Mouse (Mus musculus): ENCODE measurements at regions not wholly inside any gene's neighbourhood (a gene's known extent, or its start where the extent isn't known, plus 50 kb on each side); places are given as distances from the start of the nearest gene placed in this dataset.
A peak's percentile ranks its signal among the peaks of the same experiment; 100 is the strongest.

DNA sequence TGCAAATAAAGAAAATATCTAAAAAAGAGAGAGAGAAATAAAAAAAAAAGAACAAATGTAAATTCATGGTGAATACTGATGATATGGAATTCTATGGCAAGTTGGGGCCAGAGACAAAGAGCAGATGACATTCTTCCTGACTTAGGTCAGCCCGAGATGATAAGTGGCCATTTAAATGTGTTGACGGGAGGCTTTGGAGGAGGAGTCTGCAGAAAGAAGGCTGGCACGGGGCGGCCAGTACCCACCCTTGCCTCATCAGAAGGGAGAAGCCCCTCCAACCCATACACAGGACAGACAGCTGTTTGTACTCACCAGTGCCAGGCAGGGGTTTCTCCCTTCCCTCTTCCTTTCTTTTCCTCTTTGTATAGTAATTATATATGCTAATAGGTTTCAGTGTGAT is 108.0 kb upstream of the Rcn1 start:
- no peak overlapping the region for H3K9ac ChIP-seq
- H3K9me3 ChIP-seq = no peaks in the 10 kb centered on the region
- H3K27ac ChIP-seq = no peak overlapping the region
- no peak overlapping the region for H3K4me2 ChIP-seq
- WGBS = 56% methylated on average over 4 of the region's 4 CpGs
- no peaks in the 10 kb centered on the region for H3K36me3 ChIP-seq
- peaks cover 30% of the 10 kb centered on the region for H3K27me3 ChIP-seq
- ATAC-seq (ENCODE audit: low FRiP score) = no peak
- H3K4me3 ChIP-seq = no peak overlapping the region
- H3K4me1 ChIP-seq (replicated peaks) = no peaks in the 10 kb centered on the region; the same call in 1 of the 2 replicates

DNA sequence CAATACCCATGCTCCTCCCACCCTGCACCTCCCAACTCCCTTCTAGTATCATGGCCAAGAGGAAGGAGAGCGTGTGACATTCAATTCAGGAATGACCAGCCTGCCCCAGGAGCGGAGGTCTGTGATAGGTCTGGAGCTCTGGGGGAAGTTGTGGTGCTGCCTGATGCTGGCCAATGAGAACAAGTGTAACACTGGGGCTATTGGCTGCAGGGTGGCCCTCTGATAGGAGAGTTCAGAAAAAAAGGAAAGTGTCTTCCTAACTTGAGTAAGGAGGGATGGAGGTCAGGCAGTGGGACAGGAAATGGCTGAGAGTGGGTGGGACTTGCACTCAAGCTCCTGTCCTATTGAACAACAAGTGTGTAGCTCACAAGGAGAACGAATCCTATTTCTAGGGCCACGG is 111.7 kb upstream of the Rcn1 start:
- no peak for ATAC-seq (ENCODE audit: low FRiP score)
- 82% methylated on average over 4 of the region's 4 CpGs for WGBS
- no peaks in the 10 kb centered on the region for H3K36me3 ChIP-seq
- H3K27me3 ChIP-seq = peaks cover 42% of the 10 kb centered on the region
- no peak overlapping the region for H3K4me3 ChIP-seq
- H3K27ac ChIP-seq = no peak overlapping the region
- no peak overlapping the region for H3K4me2 ChIP-seq
- H3K4me1 ChIP-seq (replicated peaks) = peaks cover 8% of the 10 kb centered on the region
- H3K9me3 ChIP-seq = peaks cover 3% of the 10 kb centered on the region; the same call in 1 of the 2 replicates
- no peak overlapping the region for H3K9ac ChIP-seq

DNA sequence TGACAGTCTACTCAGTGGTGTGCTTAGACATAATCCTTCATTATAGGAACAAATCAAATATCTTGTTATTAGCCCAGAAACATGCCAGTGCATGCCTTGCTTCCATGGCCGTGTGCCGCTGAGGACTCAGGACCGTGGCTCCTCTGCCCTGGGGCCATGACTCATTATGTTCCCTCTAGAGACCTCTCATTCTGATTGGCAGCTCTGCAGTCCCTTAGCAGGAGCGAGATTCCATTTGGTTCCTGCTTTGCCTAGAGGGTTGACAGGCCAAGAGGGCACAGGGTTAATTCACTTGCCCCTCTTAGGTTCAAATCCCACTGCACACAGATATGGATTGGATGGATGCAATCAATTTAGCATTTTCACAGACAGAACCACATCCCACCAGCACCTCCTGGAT is 112.6 kb upstream of the Rcn1 start:
- H3K4me3 ChIP-seq = no peak overlapping the region
- H3K9ac ChIP-seq = no peak overlapping the region
- peaks cover 14% of the 10 kb centered on the region for H3K4me1 ChIP-seq (replicated peaks)
- no peak for ATAC-seq (ENCODE audit: low FRiP score)
- peaks cover 3% of the 10 kb centered on the region; the same call in 1 of the 2 replicates for H3K9me3 ChIP-seq
- H3K36me3 ChIP-seq = no peaks in the 10 kb centered on the region
- H3K27ac ChIP-seq = no peak overlapping the region
- WGBS = 43% methylated on average over 4 of the region's 4 CpGs
- no peak overlapping the region for H3K4me2 ChIP-seq
- peaks cover 42% of the 10 kb centered on the region for H3K27me3 ChIP-seq

DNA sequence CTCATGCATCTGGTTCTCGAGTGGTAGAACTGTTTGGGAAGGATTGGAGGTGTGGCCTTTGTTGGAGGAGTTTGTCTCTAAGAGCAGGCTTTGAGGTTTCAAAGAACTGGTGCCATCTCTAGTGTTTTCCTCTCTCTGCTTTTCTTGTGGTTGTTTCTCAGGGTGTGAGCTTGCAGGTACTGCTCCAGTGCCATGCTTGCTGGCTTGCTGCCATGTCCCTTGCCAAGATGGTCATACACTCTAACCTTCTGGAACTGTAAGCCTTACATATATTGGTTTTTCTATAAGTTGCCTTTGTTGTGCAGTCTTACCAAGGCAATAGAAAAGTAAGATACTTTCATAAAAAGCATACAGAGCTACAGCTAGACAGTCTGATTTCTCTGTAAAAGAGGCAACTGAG is 115.1 kb upstream of the Rcn1 start:
- H3K27me3 ChIP-seq = peaks cover 56% of the 10 kb centered on the region
- H3K27ac ChIP-seq = no peak overlapping the region
- H3K4me1 ChIP-seq (replicated peaks) = peaks cover 21% of the 10 kb centered on the region
- no peak overlapping the region for H3K4me2 ChIP-seq
- H3K9me3 ChIP-seq = peaks cover 3% of the 10 kb centered on the region; the same call in 1 of the 2 replicates
- H3K36me3 ChIP-seq = no peaks in the 10 kb centered on the region
- WGBS = 83% methylated on average over 1 of the region's 1 CpGs
- no peak overlapping the region for H3K9ac ChIP-seq
- ATAC-seq (ENCODE audit: low FRiP score) = no peak
- H3K4me3 ChIP-seq = no peak overlapping the region

DNA sequence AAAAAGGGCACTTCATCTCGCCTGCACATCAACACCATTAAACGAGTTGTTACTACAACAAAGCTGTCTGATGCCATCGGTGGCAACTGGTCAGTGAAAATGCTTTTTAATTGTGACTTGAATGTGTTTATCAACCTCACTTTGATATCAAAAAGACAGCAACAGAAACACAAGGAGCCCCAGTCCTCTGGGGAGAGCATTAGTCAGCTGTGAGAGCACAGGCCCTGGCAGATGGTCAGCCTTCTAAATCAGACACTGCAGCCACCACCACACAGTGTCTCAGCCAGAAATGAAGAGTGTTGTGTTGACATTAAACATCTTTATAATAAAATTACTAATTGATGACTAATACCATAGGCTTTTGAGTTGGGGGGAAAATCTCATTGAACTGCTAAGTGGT is 115.8 kb upstream of the Rcn1 start:
- WGBS = 43% methylated on average over 3 of the region's 3 CpGs
- 0 out of 2 replicates have a peak, but pooled peaks have one; percentile 40 for ATAC-seq (ENCODE audit: low FRiP score)
- peaks cover 3% of the 10 kb centered on the region; the same call in 1 of the 2 replicates for H3K9me3 ChIP-seq
- H3K27me3 ChIP-seq = peaks cover 57% of the 10 kb centered on the region
- no peak overlapping the region for H3K9ac ChIP-seq
- H3K4me3 ChIP-seq = no peak overlapping the region
- H3K36me3 ChIP-seq = no peaks in the 10 kb centered on the region
- H3K4me1 ChIP-seq (replicated peaks) = peaks cover 21% of the 10 kb centered on the region
- H3K27ac ChIP-seq = no peak overlapping the region
- no peak overlapping the region for H3K4me2 ChIP-seq

DNA sequence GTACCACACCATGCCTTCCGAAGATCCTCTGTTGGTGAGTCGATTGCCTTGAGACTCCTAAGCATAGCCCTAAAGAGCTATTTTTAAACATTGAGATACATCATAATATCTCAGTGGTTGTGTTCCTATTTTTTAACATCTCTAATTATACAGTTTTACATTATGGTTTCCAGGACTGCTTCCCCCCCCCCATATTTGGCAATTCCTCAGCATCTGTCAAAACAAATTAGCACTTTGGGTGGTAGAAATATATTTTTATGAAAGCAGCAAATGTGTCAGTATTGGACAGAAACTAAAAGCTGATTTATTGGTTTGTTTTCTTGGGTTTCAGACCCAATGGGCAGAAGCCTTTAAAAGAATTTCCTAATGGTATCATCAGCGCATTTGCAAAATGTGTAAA is 116.2 kb upstream of the Rcn1 start:
- Histone ChIP-seq H3K27ac (no peak overlapping the region), H3K4me1 (replicated peaks) (peaks cover 21% of the 10 kb centered on the region), H3K4me3 (no peak overlapping the region), H3K9ac (no peak overlapping the region), H3K4me2 (no peak overlapping the region), H3K27me3 (peaks cover 58% of the 10 kb centered on the region), H3K9me3 (peaks cover 3% of the 10 kb centered on the region; the same call in 1 of the 2 replicates), H3K36me3 (no peaks in the 10 kb centered on the region)
- 81% methylated on average over 3 of the region's 3 CpGs for WGBS
- ATAC-seq (ENCODE audit: low FRiP score) = 0 out of 2 replicates have a peak, but pooled peaks have one; percentile 22

DNA sequence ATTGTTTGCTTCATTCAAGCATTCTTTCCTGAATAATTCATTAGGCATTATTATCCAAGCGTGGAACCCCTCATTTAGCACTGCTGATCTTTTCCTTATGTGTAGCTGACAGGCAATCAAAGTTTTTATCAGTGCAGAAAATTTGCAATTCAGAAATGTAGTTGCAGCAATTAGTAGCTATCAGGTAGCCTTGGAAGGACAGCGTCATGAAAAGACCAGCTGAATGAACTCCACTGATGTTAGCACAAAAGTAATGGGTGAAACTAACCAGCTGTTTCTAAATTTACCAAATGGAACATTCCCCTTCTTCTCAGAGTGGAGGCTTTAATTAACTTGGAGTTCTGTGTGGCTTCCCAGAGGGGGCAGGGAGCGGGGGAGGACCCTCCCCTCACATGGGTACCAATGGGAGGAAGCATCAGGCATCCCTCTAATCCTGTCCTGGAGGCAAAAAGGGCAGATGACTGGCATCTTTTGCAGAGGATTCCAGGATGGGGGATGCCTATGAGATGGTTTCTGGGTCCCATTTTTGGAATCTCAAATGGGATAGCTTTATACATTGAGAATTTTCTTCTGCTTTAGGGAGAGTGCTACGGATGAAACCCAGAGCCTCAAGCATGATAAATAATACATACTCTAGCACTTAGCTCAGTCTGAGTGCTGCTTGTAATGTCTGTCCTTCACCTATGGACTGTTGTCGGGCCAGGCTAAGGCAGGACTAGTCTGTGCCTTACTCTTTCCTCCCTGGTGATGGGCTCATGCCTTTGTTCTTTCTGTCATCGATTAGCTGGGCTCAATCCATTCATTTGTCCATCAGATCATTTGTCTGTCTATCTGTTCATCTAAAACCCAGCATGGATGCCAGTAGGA is 117.4 kb upstream of the Rcn1 start:
- no peaks in the 10 kb centered on the region for H3K36me3 ChIP-seq
- H3K4me3 ChIP-seq = no peak overlapping the region
- WGBS = 39% methylated on average over 6 of the region's 6 CpGs
- H3K27me3 ChIP-seq = peaks cover 55% of the 10 kb centered on the region
- peaks cover 21% of the 10 kb centered on the region for H3K4me1 ChIP-seq (replicated peaks)
- no peak overlapping the region for H3K27ac ChIP-seq
- peak; percentile 63 for ATAC-seq (ENCODE audit: low FRiP score)
- peaks cover 3% of the 10 kb centered on the region; the same call in 1 of the 2 replicates for H3K9me3 ChIP-seq
- no peak overlapping the region for H3K9ac ChIP-seq
- H3K4me2 ChIP-seq = no peak overlapping the region

DNA sequence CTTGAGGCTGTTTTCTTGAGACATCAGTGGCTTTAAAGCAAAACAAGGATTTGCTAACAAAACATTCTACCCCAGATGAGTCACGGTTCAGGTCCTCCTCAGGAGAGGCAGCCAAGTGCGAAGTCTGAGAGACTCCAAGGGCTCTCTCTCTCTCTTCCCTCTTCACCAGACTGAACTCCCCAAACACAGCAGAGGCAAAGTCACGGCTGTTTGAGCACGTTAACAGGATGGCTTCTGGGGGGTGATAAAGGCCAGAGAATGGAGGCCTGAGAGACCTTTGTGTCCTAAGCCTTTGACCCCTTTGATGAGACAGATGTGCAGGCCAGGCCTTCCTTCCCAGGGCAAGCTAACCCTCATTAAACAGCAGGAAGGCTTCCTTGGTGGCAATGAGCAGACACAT is 122.7 kb upstream of the Rcn1 start:
- Histone ChIP-seq H3K27me3 (peaks cover 76% of the 10 kb centered on the region), H3K9me3 (no peaks in the 10 kb centered on the region), H3K4me1 (replicated peaks) (peaks cover 5% of the 10 kb centered on the region), H3K4me2 (no peak overlapping the region), H3K27ac (no peak overlapping the region), H3K4me3 (no peak overlapping the region), H3K36me3 (no peaks in the 10 kb centered on the region), H3K9ac (no peak overlapping the region)
- WGBS = 15% methylated on average over 4 of the region's 4 CpGs
- no peak for ATAC-seq (ENCODE audit: low FRiP score)

DNA sequence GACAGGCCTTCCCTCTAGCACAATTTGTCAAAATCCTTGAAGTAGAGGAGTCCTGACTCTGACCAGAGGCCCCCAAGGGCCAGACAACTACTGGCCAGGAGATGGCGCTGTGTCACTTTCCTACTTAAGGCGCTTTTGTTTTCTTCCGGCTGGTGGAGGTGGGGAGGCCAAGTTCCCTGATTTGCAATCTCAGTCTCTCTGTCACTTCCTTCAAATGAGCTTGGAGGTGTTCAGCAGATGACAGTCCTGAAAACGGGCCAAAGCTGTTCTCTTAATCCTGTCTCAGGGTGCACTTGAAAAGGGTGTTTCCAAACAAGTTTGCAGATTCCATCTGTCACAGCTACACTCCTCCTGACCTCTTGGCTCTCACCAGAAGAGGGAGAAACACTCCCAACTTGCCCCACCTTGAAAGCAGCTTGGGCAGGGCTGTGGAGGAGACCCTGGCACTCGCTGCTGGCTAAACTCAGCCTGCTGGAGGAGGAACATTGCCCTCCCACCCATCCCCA is 124.2 kb upstream of the Rcn1 start:
- Histone ChIP-seq H3K9me3 (no peaks in the 10 kb centered on the region), H3K4me3 (no peak overlapping the region), H3K4me1 (replicated peaks) (no peaks in the 10 kb centered on the region), H3K27ac (no peak overlapping the region), H3K4me2 (no peak overlapping the region), H3K27me3 (peaks cover 63% of the 10 kb centered on the region), H3K36me3 (no peaks in the 10 kb centered on the region), H3K9ac (no peak overlapping the region)
- WGBS = 4% methylated on average over 5 of the region's 5 CpGs
- peak; percentile 17; the same call in 1 of the 2 replicates for ATAC-seq (ENCODE audit: low FRiP score)

DNA sequence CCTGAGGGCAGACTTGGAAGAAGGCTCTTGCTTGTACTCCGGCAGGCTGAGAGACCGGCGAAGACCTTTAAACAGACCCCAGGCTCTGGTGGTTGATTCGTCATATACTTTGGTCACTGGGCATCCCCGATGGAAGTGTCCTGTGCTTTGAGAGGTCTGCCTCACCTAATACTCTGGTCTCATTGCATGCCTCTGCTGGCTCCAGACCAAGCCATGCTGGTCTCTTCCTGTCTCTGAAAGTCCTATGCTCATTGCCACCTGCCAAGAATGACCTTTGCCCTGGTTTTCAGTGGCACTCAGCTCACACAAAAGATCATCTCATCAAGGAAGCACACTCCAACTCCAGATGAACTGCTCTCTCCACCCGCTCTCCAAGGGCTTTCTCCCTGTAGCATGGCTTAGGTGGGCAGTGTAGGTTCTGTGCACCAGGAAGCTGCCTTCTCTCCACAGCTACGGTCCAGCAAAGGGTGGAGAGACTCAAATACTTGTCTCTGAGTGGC is 126.0 kb upstream of the Rcn1 start:
- Histone ChIP-seq H3K27me3 (peaks cover 48% of the 10 kb centered on the region), H3K36me3 (no peaks in the 10 kb centered on the region), H3K4me1 (replicated peaks) (no peaks in the 10 kb centered on the region), H3K9ac (no peak overlapping the region), H3K27ac (no peak overlapping the region), H3K4me2 (no peak overlapping the region), H3K9me3 (no peaks in the 10 kb centered on the region), H3K4me3 (no peak overlapping the region)
- 79% methylated on average over 7 of the region's 7 CpGs for WGBS
- no peak for ATAC-seq (ENCODE audit: low FRiP score)

DNA sequence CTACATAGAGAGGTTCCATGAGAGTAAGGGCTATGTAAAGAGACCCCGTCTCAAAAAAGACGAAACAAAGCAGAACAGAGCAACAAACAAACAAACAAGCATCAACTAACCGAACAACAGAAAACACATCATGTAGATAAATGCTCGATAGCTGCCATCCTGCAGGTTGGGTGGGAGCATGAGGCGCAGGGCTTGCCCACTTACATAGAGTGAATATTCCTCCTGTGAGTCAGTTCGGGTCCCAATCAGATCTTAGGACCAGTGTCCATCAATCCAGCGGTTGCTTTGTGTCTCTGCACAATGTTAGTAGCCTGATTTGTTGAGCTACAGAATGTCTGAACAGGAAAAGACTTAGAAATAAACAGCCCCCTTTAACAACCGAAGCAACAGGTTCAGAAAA is 129.4 kb upstream of the Rcn1 start:
- no peak for ATAC-seq (ENCODE audit: low FRiP score)
- H3K4me1 ChIP-seq (replicated peaks) = no peaks in the 10 kb centered on the region
- no peak overlapping the region for H3K4me3 ChIP-seq
- peaks cover 26% of the 10 kb centered on the region for H3K27me3 ChIP-seq
- no peaks in the 10 kb centered on the region for H3K9me3 ChIP-seq
- 94% methylated on average over 8 of the region's 8 CpGs for WGBS
- H3K27ac ChIP-seq = no peak overlapping the region
- H3K36me3 ChIP-seq = no peaks in the 10 kb centered on the region
- H3K9ac ChIP-seq = no peak overlapping the region
- no peak overlapping the region for H3K4me2 ChIP-seq

DNA sequence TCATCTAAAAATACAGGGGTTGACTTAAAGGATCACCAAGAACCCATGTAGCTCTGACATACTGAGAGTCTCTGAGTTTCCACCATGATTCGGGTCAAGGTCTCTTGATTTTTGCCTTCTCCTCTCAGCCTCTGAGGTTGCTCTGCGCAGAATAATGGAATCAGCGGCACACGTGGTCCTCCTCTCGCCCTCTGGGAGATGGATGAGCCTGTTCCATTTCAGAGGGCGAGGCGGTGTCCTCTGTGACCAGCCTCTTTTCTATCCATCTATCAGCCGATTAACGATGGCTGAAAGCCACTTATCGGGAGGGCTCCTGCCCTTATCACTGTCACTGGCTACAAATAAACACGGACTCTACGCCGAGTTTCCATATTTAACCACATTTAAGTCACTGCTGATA is 124.6 kb upstream of the Pax6 start:
- Histone ChIP-seq H3K27me3 (no peaks in the 10 kb centered on the region), H3K27ac (no peak overlapping the region), H3K9ac (no peak overlapping the region), H3K36me3 (no peaks in the 10 kb centered on the region), H3K4me3 (no peak overlapping the region), H3K4me1 (replicated peaks) (no peaks in the 10 kb centered on the region), H3K9me3 (no peaks in the 10 kb centered on the region), H3K4me2 (no peak overlapping the region; the same call in 1 of the 2 replicates)
- WGBS = 70% methylated on average over 13 of the region's 13 CpGs
- ATAC-seq (ENCODE audit: low FRiP score) = no peak

DNA sequence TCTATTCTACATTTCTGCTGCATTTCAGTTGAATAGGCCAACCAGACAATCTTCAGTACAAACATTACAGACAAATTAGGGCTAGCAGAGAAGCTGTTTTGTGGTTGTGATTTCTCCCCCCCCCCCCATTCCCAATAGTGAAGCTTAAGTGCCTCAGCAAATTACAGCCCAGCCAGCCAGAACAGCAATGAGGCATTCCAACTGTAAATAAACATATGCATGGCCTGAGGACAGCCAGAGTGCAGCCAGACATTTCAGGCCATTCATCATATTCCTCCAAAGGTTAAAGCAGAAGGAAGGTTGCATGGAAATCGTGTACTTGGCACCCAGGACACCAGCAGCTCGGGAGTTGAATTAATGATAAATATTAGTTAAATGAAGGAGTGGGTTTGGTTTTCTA is 116.6 kb upstream of the Pax6 start:
- Histone ChIP-seq H3K36me3 (no peaks in the 10 kb centered on the region), H3K4me3 (no peak overlapping the region), H3K27ac (no peak overlapping the region), H3K9ac (no peak overlapping the region), H3K4me2 (no peak overlapping the region), H3K9me3 (no peaks in the 10 kb centered on the region), H3K4me1 (replicated peaks) (no peaks in the 10 kb centered on the region), H3K27me3 (no peaks in the 10 kb centered on the region)
- no peak for ATAC-seq (ENCODE audit: low FRiP score)
- 55% methylated on average over 2 of the region's 2 CpGs for WGBS

All from hindbrain, embryonic 13.5 days (tissue).